Mouse (Mus musculus) G1E (cell line): ENCODE results near the gene Ankrd39.

Source experiments
- CTCF ChIP-seq: IDR thresholded peaks from 2 replicates; pipeline ENCODE4 v1.5.1; 2012; ENCODE audit warnings: low read depth, low read length, inconsistent platforms, mixed read lengths
- GATA1 ChIP-seq: IDR thresholded peaks from 2 replicates; pipeline ENCODE4 v1.6.1; 2012; ENCODE audit warnings: borderline replicate concordance, low read length, inconsistent platforms, mixed read lengths
- GATA2 ChIP-seq: IDR thresholded peaks from 2 replicates; pipeline ENCODE4 v1.6.1; 2012; ENCODE audit warnings: low read depth, low read length, inconsistent platforms, borderline replicate concordance
- POLR2AphosphoS5 ChIP-seq: IDR thresholded peaks from 2 replicates; pipeline ENCODE4 v1.6.1; 2012; ENCODE audit warnings: low read depth, low read length, inconsistent platforms; ENCODE audit not compliant: insufficient replicate concordance
- TAL1 ChIP-seq: conservative IDR thresholded peaks from 2 replicates; pipeline ENCODE4 v1.6.1; 2012; ENCODE audit warnings: low read depth, low read length, inconsistent platforms, mixed read lengths

- TF ChIP-seq CTCF (no peak), TAL1 (no peak), GATA1 (no peak), GATA2 (no peak), POLR2AphosphoS5 (no peak)
Measured at GRCm38 (mm10) chr1:36496719-36497118, 50.5 kb downstream of the Ankrd39 start.
